Mouse (Mus musculus) megakaryocyte, embryonic 14.5 days (primary cell): ENCODE measurements around the gene Syt2.

Experiments used
- FLI1 ChIP-seq: IDR thresholded peaks from 2 replicates; pipeline ENCODE4 v1.6.1; 2012; ENCODE audit warnings: low read length, inconsistent platforms, mixed read lengths
- GATA1 ChIP-seq: IDR thresholded peaks from 3 replicates; pipeline ENCODE4 v1.6.1; 2012; ENCODE audit warnings: mixed read lengths, low read length, inconsistent platforms, borderline replicate concordance

GRCm38 (mm10) chr1:134674312-134674711 is 27.8 kb downstream of the Syt2 start:
- no peak for TF ChIP-seq GATA1
- no peak for TF ChIP-seq FLI1
